Mouse (Mus musculus) spleen, adult 2 months (tissue): Measurements from ENCODE around the gene Srr. TPM values are rescaled to one million over a fixed set of nuclear protein-coding genes. Genes with fewer than 3 reads are reported as not detected.

Experiments used
- DNase-seq, 2 experiments: peaks; one replicate each; pipeline versions ENCODE4 v3.0.0 to v3.0.0-alpha.2; 2012 to 2021; ENCODE audit warnings: low spot score in 2 of 2, low read depth in 1 of 2
- H3K27ac ChIP-seq: fragments of 200-500 bp; 2 replicates; pipeline ENCODE4 v1.5.1; 2012; ENCODE audit warnings: low read length, inconsistent platforms; ENCODE audit not compliant: insufficient read depth
- H3K27me3 ChIP-seq: fragments of 200-500 bp; 2 replicates; pipeline ENCODE4 v1.6.1; 2012; ENCODE audit warnings: mild to moderate bottlenecking, moderate library complexity, low read length, inconsistent platforms; ENCODE audit not compliant: control insufficient read depth, insufficient read depth
- H3K36me3 ChIP-seq: fragments of 200-500 bp; 2 replicates; pipeline ENCODE4 v1.6.1; 2012; ENCODE audit warnings: mild to moderate bottlenecking, low read length, inconsistent platforms; ENCODE audit not compliant: control insufficient read depth, insufficient read depth
- H3K4me1 ChIP-seq: fragments of 200-500 bp; 2 replicates; pipeline ENCODE4 v1.6.1; 2011; ENCODE audit warnings: inconsistent platforms; ENCODE audit not compliant: control insufficient read depth, insufficient read depth, insufficient read length
- H3K4me3 ChIP-seq: fragments of 200-500 bp; 2 replicates; pipeline ENCODE4 v1.5.1; 2011; ENCODE audit warnings: mild to moderate bottlenecking, inconsistent platforms; ENCODE audit not compliant: insufficient read depth, insufficient read length; ENCODE audit errors: extremely low read depth
- CTCF ChIP-seq: fragments of 200-500 bp; IDR thresholded peaks from 2 replicates; pipeline ENCODE4 v1.5.1; 2011; ENCODE audit warnings: mild to moderate bottlenecking, inconsistent platforms; ENCODE audit not compliant: insufficient read depth, insufficient read length, insufficient replicate concordance; ENCODE audit errors: extremely low read depth
- POLR2A ChIP-seq: fragments of 200-500 bp; IDR thresholded peaks from 2 replicates; pipeline ENCODE4 v1.6.1; 2011; ENCODE audit warnings: low read depth, low read length, inconsistent platforms
- WGBS: fragments of 180-500 bp; shearing (Covaris S2); methylation state at CpG from one replicate; pipeline ENCODE4 v1.1.7; 2018; 5-methylcytosine and 5-hydroxymethylcytosine counted together
- polyA plus RNA-seq: library from polyadenylated mRNA; depleted of rRNA; stranded (reverse); fragments of >200 nt; gene quantifications from 2 replicates; pipeline ENCODE4 v1.2.3, GENCODE M21; 2012; rRNA removed

Gene Srr
- polyA plus RNA-seq, 1 experiment: 3.0 TPM

DNA sequence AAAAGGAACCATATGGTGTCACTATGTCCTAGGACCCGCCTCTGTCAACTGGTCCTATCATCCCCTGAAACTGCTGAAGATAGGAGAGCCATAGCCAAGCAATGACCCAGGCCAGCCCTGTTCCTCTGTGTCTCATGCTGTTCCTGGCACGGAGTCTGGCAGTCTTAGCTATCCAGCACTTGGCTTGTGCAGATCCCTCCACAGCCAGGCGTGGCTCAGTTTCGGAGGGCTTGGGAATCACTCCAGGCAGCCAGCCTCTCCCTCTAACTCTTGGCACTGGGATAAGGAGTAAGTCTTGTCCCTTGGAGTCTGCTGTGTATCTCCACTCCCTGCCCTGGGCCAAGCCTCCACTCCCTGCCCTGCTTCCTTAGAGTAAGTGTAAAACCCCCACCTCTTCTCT, 59.1 kb downstream of the Srr start:
- WGBS: 90% methylated on average over 4 of the region's 4 CpGs
- Histone ChIP-seq H3K4me1 (no peaks in the 10 kb centered on the region), H3K27me3 (no peaks in the 10 kb centered on the region), H3K4me3 (no peak overlapping the region), H3K27ac (no peak overlapping the region), H3K36me3 (no peaks in the 10 kb centered on the region)
- no peak for DNase-seq
- TF ChIP-seq POLR2A (no peak), CTCF (no peak)

DNA sequence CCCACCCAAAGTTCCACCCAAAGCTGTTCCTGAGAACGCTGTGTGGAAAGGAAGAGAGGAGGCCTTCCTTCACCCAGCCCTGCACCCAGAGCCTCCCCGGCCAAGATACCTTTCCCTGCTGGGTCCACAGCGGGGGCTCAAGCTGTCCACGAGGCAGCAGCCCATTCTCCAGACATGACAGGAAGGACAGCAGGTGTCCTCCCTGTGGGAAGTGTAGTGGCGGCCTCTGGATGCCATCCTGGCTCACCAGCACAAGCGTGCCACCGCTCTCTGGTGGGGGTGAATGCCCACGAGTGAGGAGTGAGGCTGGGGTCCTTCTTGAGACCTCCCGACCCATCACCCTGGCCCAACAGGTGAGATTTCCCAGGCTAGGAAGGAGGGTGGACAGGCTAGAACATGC, 60.5 kb downstream of the Srr start:
- H3K4me1 ChIP-seq: no peaks in the 10 kb centered on the region
- H3K27me3 ChIP-seq: no peaks in the 10 kb centered on the region
- no peaks in the 10 kb centered on the region for H3K36me3 ChIP-seq
- no peak for DNase-seq
- 90% methylated on average over 9 of the region's 9 CpGs for WGBS
- no peak overlapping the region for H3K4me3 ChIP-seq
- TF ChIP-seq CTCF (no peak), POLR2A (no peak)
- no peak overlapping the region for H3K27ac ChIP-seq

DNA sequence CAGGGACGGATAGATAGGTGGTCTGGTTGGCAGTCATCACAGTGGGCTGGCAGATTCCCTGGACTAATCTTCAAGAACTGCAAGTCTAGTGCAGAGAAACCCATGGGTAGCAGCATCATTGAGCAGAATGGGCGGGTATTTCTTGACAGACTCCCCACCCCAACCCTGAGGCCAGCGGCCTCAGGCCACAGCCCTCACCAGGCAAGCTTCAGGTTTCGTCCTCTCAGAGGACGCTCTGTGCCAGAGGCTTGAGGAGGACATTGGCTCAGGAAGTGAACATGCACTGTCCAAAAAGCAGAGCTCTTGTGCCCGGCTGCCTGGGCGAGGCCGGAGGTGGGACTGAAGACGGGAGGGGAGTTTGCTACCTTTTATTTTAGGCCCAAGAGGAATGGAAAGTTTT, 61.3 kb downstream of the Srr start:
- no peak overlapping the region for H3K4me3 ChIP-seq
- 93% methylated on average over 9 of the region's 9 CpGs for WGBS
- no peaks in the 10 kb centered on the region for H3K36me3 ChIP-seq
- DNase-seq: no peak
- H3K4me1 ChIP-seq: no peaks in the 10 kb centered on the region
- no peaks in the 10 kb centered on the region for H3K27me3 ChIP-seq
- no peak for TF ChIP-seq POLR2A
- TF ChIP-seq CTCF: no peak
- no peak overlapping the region for H3K27ac ChIP-seq

DNA sequence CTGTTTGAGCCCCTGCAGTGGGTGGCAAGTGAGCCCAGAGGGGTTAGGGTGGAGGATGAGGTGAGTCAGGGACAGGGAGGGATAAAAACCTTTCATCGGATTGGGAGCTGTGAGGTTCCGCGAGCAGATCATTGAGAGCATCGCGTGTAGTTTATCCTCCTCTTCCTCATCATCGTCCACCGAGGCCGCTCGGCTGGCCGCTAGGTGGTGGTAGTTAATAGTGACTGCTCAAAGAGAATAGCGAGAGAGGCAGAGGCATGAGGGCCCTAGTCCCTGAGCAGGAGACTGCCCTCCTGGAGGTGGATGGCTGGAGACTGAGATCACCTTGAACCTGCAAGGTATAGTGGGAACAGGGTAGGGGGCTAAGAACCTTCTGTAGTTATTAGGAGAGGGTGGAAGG, 62.3 kb downstream of the Srr start:
- H3K4me1 ChIP-seq: no peaks in the 10 kb centered on the region
- H3K4me3 ChIP-seq: no peak overlapping the region
- WGBS: 76% methylated on average over 11 of the region's 11 CpGs
- no peak overlapping the region for H3K27ac ChIP-seq
- TF ChIP-seq POLR2A (no peak), CTCF (no peak)
- H3K27me3 ChIP-seq: no peaks in the 10 kb centered on the region
- DNase-seq: no peak
- H3K36me3 ChIP-seq: no peaks in the 10 kb centered on the region

DNA sequence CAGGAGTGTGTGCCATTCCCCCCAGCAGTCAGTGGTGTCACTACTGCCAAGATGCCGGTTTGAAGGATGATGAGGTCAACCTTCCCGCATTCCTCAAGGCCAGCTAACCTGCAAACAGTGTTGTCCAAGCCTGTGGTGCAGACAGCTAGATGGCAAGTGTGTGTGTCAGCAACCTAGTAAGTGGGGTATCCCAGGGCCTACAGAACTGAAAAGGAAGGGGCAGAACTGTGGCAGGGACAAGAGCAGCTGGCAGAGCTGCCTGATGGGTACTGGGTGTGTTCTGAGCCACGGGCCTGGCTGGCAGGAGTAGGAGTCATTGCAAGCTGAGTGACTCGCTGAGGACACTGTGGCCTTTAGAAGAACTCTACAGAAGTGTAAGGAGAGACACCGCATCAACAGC, 63.6 kb downstream of the Srr start:
- DNase-seq: no peak
- Histone ChIP-seq H3K4me3 (no peak overlapping the region), H3K4me1 (no peaks in the 10 kb centered on the region), H3K27ac (no peak overlapping the region), H3K36me3 (no peaks in the 10 kb centered on the region), H3K27me3 (no peaks in the 10 kb centered on the region)
- WGBS: 90% methylated on average over 5 of the region's 5 CpGs
- TF ChIP-seq POLR2A (no peak), CTCF (no peak)

DNA sequence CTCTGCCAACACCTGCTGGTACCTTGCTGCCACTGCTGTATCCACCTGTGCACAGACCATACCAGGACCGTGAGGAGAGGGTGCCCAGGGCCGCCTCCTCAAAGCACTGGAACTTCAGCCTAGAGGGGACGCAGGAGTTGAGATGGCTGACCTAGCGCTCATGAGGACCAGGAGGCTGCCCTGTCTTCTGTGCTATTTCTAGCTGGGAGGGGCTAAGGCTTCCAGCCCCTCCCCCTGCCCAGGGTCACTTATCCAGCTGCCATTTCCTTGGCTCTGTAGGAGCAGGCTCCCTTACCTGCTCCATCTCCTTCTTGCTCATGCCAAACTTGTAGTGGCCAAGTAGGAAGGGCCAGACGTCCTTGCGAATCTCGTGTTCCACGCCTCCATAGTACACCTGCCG, 68.0 kb downstream of the Srr start:
- Histone ChIP-seq H3K4me3 (no peak overlapping the region), H3K27ac (no peak overlapping the region), H3K4me1 (no peaks in the 10 kb centered on the region), H3K27me3 (no peaks in the 10 kb centered on the region), H3K36me3 (0 out of 2 replicates have a peak, but pooled peaks cover 2% of the 10 kb centered on the region)
- WGBS: 91% methylated on average over 9 of the region's 9 CpGs
- no peak for DNase-seq
- TF ChIP-seq CTCF: no peak

Other genes with a start within 250 kb of the Srr start
- 9.0 and 10.0 TPM in 2 replicates for gene Pafah1b1, start 201.3 kb downstream of the Srr start, polyA plus RNA-seq
- gene Mettl16, start 155.1 kb downstream of the Srr start, polyA plus RNA-seq: 3.2 and 3.9 TPM in 2 replicates
- gene Mnt, start 95.0 kb downstream of the Srr start, polyA plus RNA-seq: 25.2 and 31.8 TPM in 2 replicates
- 7.3 and 7.7 TPM in 2 replicates for gene Sgsm2, start 28.9 kb downstream of the Srr start, polyA plus RNA-seq
- 8.9 and 10.6 TPM in 2 replicates for gene Tsr1, start 27.9 kb downstream of the Srr start, polyA plus RNA-seq
- gene Smg6, start 125 bp downstream of the Srr start, polyA plus RNA-seq: 28.6 and 31.5 TPM in 2 replicates
- 9.2 and 13.2 TPM in 2 replicates for gene Hic1, start 243.6 kb upstream of the Srr start, polyA plus RNA-seq